In the genomic region with DNA sequence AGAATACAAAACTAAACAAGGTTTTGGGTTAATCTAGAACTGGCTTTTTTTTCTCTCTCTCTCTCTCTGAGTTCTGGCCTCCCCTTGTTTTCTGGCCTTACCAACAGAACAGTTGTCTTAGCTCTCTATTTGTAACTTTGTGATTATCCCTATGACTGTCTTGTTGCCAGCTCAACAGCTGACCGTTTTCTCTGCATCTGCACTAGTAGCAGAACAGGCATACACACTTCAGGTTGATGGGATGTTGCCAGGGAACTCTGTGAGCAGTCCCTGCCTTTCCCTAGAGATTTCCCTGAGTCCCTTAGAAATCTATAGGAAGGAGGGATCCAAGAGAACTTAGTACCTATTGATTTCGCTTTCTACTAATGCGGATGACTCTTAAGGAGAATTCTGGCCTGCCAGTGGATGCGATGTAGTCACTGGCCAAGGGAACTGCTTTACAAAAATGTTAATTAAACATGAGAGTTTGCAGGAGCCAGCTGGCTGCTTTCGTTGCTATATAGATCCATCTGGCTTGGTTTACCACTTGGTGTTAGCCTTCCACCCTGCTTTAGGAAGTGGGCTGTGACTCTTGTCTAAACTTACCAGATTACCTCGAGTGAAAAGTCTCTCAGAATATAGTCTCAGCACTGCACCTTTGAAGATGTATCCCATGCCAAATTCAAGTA, we compare ENCODE assay signal across 15 mouse cellular contexts. TPM values are rescaled to one million over a fixed set of nuclear protein-coding genes. Genes with fewer than 3 reads are reported as not detected.
DNase-seq lines count a peak whose midpoint lies in the region; ATAC-seq lines count a peak whose summit lies in the region.
"Had no signal": no experiment of that assay in that cellular context is flagged by ENCODE, and none has a peak within 500 bp of the region (broad histone marks: within the 10 kb centered on the region; RNA-seq: fewer than 3 reads in every experiment).

No protein-coding gene starts in this region.

- H3K27ac ChIP-seq in embryonic facial prominence, embryonic 14.5 days (replicated peaks; ENCODE audit: low read depth, low read length), result no peak overlapping the region
- no peak overlapping the region for H3K27ac ChIP-seq in embryonic facial prominence, embryonic 10.5 days (replicated peaks)
- H3K27ac ChIP-seq in hindbrain, embryonic 13.5 days, result no peak overlapping the region
- H3K27ac ChIP-seq in hindbrain, embryonic 14.5 days, result no peak overlapping the region
- no peak overlapping the region for H3K27ac ChIP-seq in midbrain, embryonic 15.5 days
- H3K27ac ChIP-seq in midbrain, embryonic 16.5 days (ENCODE audit: low read length), result no peak overlapping the region
- no peak overlapping the region for H3K27ac ChIP-seq in neural tube, embryonic 15.5 days (replicated peaks)
- H3K27ac ChIP-seq in kidney, embryonic 15.5 days, result no peak overlapping the region
- H3K27ac ChIP-seq: embryonic facial prominence, embryonic 12.5 days; limb, embryonic 13.5 days had no signal

- no peak overlapping the region for H3K4me2 ChIP-seq in embryonic facial prominence, embryonic 14.5 days (ENCODE audit: low read depth, low read length)
- peak overlapping the region; percentile 71 for H3K4me2 ChIP-seq in hindbrain, embryonic 13.5 days
- no peak overlapping the region for H3K4me2 ChIP-seq in hindbrain, embryonic 14.5 days (replicated peaks)
- H3K4me2 ChIP-seq in midbrain, embryonic 15.5 days, result peak overlapping the region; percentile 74; the same call in 1 of the 2 replicates
- no peak overlapping the region; the same call in 1 of the 2 replicates for H3K4me2 ChIP-seq in midbrain, embryonic 16.5 days (ENCODE audit: low read length)
- peak overlapping the region; percentile 67 for H3K4me2 ChIP-seq in neural tube, embryonic 15.5 days
- no peak overlapping the region for H3K4me2 ChIP-seq in kidney, embryonic 15.5 days

- H3K36me3 ChIP-seq in embryonic facial prominence, embryonic 14.5 days (ENCODE audit: control insufficient read depth, insufficient read depth, low read length), result peaks cover 15% of the 10 kb centered on the region
- peaks cover 31% of the 10 kb centered on the region for H3K36me3 ChIP-seq in embryonic facial prominence, embryonic 10.5 days (replicated peaks)
- peaks cover 24% of the 10 kb centered on the region for H3K36me3 ChIP-seq in hindbrain, embryonic 13.5 days
- peaks cover 16% of the 10 kb centered on the region; the same call in 1 of the 2 replicates for H3K36me3 ChIP-seq in hindbrain, embryonic 14.5 days (replicated peaks; ENCODE audit: control insufficient read depth, insufficient read depth)
- H3K36me3 ChIP-seq in midbrain, embryonic 15.5 days (replicated peaks), result 0 out of 2 replicates have a peak, but pooled peaks cover 2% of the 10 kb centered on the region
- peaks cover 11% of the 10 kb centered on the region for H3K36me3 ChIP-seq in midbrain, embryonic 16.5 days (ENCODE audit: control insufficient read depth, insufficient read depth, low read length)
- peaks cover 18% of the 10 kb centered on the region for H3K36me3 ChIP-seq in neural tube, embryonic 15.5 days
- peaks cover 14% of the 10 kb centered on the region for H3K36me3 ChIP-seq in kidney, embryonic 15.5 days

- no peak overlapping the region for H3K4me3 ChIP-seq in embryonic facial prominence, embryonic 14.5 days (ENCODE audit: low read depth, low read length)
- no peak overlapping the region for H3K4me3 ChIP-seq in embryonic facial prominence, embryonic 10.5 days
- H3K4me3 ChIP-seq in hindbrain, embryonic 13.5 days, result no peak overlapping the region
- no peak overlapping the region for H3K4me3 ChIP-seq in hindbrain, embryonic 14.5 days (replicated peaks; ENCODE audit: low read length)
- no peak overlapping the region for H3K4me3 ChIP-seq in midbrain, embryonic 15.5 days
- H3K4me3 ChIP-seq in midbrain, embryonic 16.5 days (ENCODE audit: low read depth, low read length), result no peak overlapping the region
- no peak overlapping the region for H3K4me3 ChIP-seq in neural tube, embryonic 15.5 days (replicated peaks)
- no peak overlapping the region for H3K4me3 ChIP-seq in kidney, embryonic 15.5 days (replicated peaks)
- H3K4me3 ChIP-seq: embryonic facial prominence, embryonic 12.5 days; limb, embryonic 13.5 days had no signal

- no peak overlapping the region for H3K9ac ChIP-seq in embryonic facial prominence, embryonic 14.5 days (ENCODE audit: low read depth, low read length)
- no peak overlapping the region for H3K9ac ChIP-seq in hindbrain, embryonic 13.5 days
- H3K9ac ChIP-seq in hindbrain, embryonic 14.5 days, result no peak overlapping the region
- H3K9ac ChIP-seq in midbrain, embryonic 15.5 days, result no peak overlapping the region
- no peak overlapping the region for H3K9ac ChIP-seq in midbrain, embryonic 16.5 days (ENCODE audit: low read depth, low read length)
- no peak overlapping the region for H3K9ac ChIP-seq in neural tube, embryonic 15.5 days (replicated peaks)
- H3K9ac ChIP-seq in kidney, embryonic 15.5 days, result no peak overlapping the region
- H3K9ac ChIP-seq: embryonic facial prominence, embryonic 12.5 days had no signal

- no peaks in the 10 kb centered on the region for H3K9me3 ChIP-seq in embryonic facial prominence, embryonic 14.5 days (ENCODE audit: control insufficient read depth, low read length)
- no peaks in the 10 kb centered on the region for H3K9me3 ChIP-seq in embryonic facial prominence, embryonic 10.5 days
- H3K9me3 ChIP-seq in hindbrain, embryonic 13.5 days, result no peaks in the 10 kb centered on the region
- no peaks in the 10 kb centered on the region for H3K9me3 ChIP-seq in hindbrain, embryonic 14.5 days (ENCODE audit: control insufficient read depth, low read length)
- no peaks in the 10 kb centered on the region for H3K9me3 ChIP-seq in midbrain, embryonic 15.5 days
- no peaks in the 10 kb centered on the region for H3K9me3 ChIP-seq in midbrain, embryonic 16.5 days (replicated peaks; ENCODE audit: control insufficient read depth, low read length, poor library complexity, severe bottlenecking)
- H3K9me3 ChIP-seq in neural tube, embryonic 15.5 days (replicated peaks), result no peaks in the 10 kb centered on the region
- no peaks in the 10 kb centered on the region for H3K9me3 ChIP-seq in kidney, embryonic 15.5 days (replicated peaks)
- H3K9me3 ChIP-seq: embryonic facial prominence, embryonic 12.5 days; limb, embryonic 13.5 days had no signal

- ATAC-seq in embryonic facial prominence, embryonic 14.5 days (ENCODE audit: low read depth), result no peak
- ATAC-seq in hindbrain, embryonic 13.5 days (ENCODE audit: low FRiP score), result no peak
- ATAC-seq in hindbrain, embryonic 14.5 days (ENCODE audit: low FRiP score), result no peak
- ATAC-seq in midbrain, embryonic 15.5 days (replicated peaks), result no peak
- no peak for ATAC-seq in midbrain, embryonic 16.5 days
- ATAC-seq in neural tube, embryonic 15.5 days (ENCODE audit: low FRiP score), result no peak
- ATAC-seq in kidney, embryonic 15.5 days (replicated peaks; ENCODE audit: low FRiP score), result no peak

- H3K4me1 ChIP-seq in embryonic facial prominence, embryonic 14.5 days (ENCODE audit: control insufficient read depth, insufficient read depth, low read length), result peaks cover 28% of the 10 kb centered on the region
- H3K4me1 ChIP-seq in embryonic facial prominence, embryonic 10.5 days, result peaks cover 38% of the 10 kb centered on the region
- peaks cover 58% of the 10 kb centered on the region for H3K4me1 ChIP-seq in hindbrain, embryonic 13.5 days (replicated peaks)
- peaks cover 38% of the 10 kb centered on the region for H3K4me1 ChIP-seq in hindbrain, embryonic 14.5 days (replicated peaks; ENCODE audit: control insufficient read depth, insufficient read depth, low read length)
- H3K4me1 ChIP-seq in midbrain, embryonic 15.5 days, result peaks cover 43% of the 10 kb centered on the region
- H3K4me1 ChIP-seq in midbrain, embryonic 16.5 days (ENCODE audit: control insufficient read depth, insufficient read depth, low read length), result peaks cover 28% of the 10 kb centered on the region
- peaks cover 51% of the 10 kb centered on the region for H3K4me1 ChIP-seq in neural tube, embryonic 15.5 days
- peaks cover 28% of the 10 kb centered on the region for H3K4me1 ChIP-seq in kidney, embryonic 15.5 days

- no peaks in the 10 kb centered on the region for H3K27me3 ChIP-seq in embryonic facial prominence, embryonic 14.5 days (replicated peaks; ENCODE audit: control insufficient read depth, insufficient read depth, low read length)
- no peaks in the 10 kb centered on the region for H3K27me3 ChIP-seq in embryonic facial prominence, embryonic 10.5 days (replicated peaks; ENCODE audit: low read depth, poor library complexity, severe bottlenecking)
- no peaks in the 10 kb centered on the region for H3K27me3 ChIP-seq in hindbrain, embryonic 13.5 days
- H3K27me3 ChIP-seq in hindbrain, embryonic 14.5 days (ENCODE audit: control insufficient read depth, insufficient read depth, low read length), result no peaks in the 10 kb centered on the region
- H3K27me3 ChIP-seq in midbrain, embryonic 15.5 days (replicated peaks), result no peaks in the 10 kb centered on the region
- no peaks in the 10 kb centered on the region for H3K27me3 ChIP-seq in midbrain, embryonic 16.5 days (ENCODE audit: control insufficient read depth, insufficient read depth, low read depth, low read length)
- no peaks in the 10 kb centered on the region for H3K27me3 ChIP-seq in neural tube, embryonic 15.5 days (replicated peaks)
- H3K27me3 ChIP-seq in kidney, embryonic 15.5 days, result no peaks in the 10 kb centered on the region
- H3K27me3 ChIP-seq: embryonic facial prominence, embryonic 12.5 days; limb, embryonic 13.5 days had no signal

- 66% methylated on average over 6 of the region's 6 CpGs for WGBS in embryonic facial prominence, embryonic 14.5 days
- WGBS in embryonic facial prominence, embryonic 10.5 days, result 84% methylated on average over 6 of the region's 6 CpGs
- 81% methylated on average over 6 of the region's 6 CpGs for WGBS in hindbrain, embryonic 13.5 days
- 71% methylated on average over 6 of the region's 6 CpGs for WGBS in hindbrain, embryonic 14.5 days
- 70% methylated on average over 6 of the region's 6 CpGs for WGBS in midbrain, embryonic 15.5 days
- 72% methylated on average over 6 of the region's 6 CpGs for WGBS in midbrain, embryonic 16.5 days
- 74% methylated on average over 6 of the region's 6 CpGs for WGBS in neural tube, embryonic 15.5 days
- 77% methylated on average over 6 of the region's 6 CpGs for WGBS in kidney, embryonic 15.5 days

- DNase-seq in embryonic facial prominence, embryonic 14.5 days (ENCODE audit: low spot score), result peak; percentile 34
- no peak for DNase-seq in embryonic facial prominence, embryonic 10.5 days (ENCODE audit: low spot score)
- DNase-seq in hindbrain, embryonic 14.5 days (ENCODE audit: low spot score), result no peak
- DNase-seq: adrenal gland, postnatal 36 days; cerebellum, adult 8-10 months; kidney, adult 2 months; lung, adult 2 months; thymus, adult 18-20 months had no signal

RNA-seq across cellular contexts. Expression of gene Trim45, which starts 2.2 kb away (rescaled TPM):
- 3.9 and 7.1 TPM in 2 replicates for polyA plus RNA-seq in embryonic facial prominence, embryonic 14.5 days (2014; fragmentation: Nextera tagmentation; extraction: Ambion mirVana)
- polyA plus RNA-seq in embryonic facial prominence, embryonic 10.5 days (2016; fragmentation: Nextera tagmentation; extraction: Ambion mirVana), result 5.7 and 6.3 TPM in 2 replicates
- 7.5 and 8.3 TPM in 2 replicates for polyA plus RNA-seq in hindbrain, embryonic 13.5 days (2015; fragmentation: Nextera tagmentation; extraction: Ambion mirVana)
- 6.2 and 7.0 TPM in 2 replicates for polyA plus RNA-seq in hindbrain, embryonic 14.5 days (2014; fragmentation: Nextera tagmentation; extraction: Ambion mirVana)
- 8.5 and 9.3 TPM in 2 replicates for polyA plus RNA-seq in midbrain, embryonic 15.5 days (2015; fragmentation: Nextera tagmentation; extraction: Ambion mirVana)
- 7.9 and 8.6 TPM in 2 replicates for polyA plus RNA-seq in midbrain, embryonic 16.5 days (2015; fragmentation: Nextera tagmentation; extraction: Ambion mirVana)
- polyA plus RNA-seq in neural tube, embryonic 15.5 days (2015; fragmentation: Nextera tagmentation; extraction: Ambion mirVana), result 6.5 and 6.8 TPM in 2 replicates
- 5.2 and 7.4 TPM in 2 replicates for polyA plus RNA-seq in kidney, embryonic 15.5 days (2015; fragmentation: Nextera tagmentation; extraction: Ambion mirVana)

RNA-seq across cellular contexts. Expression of gene Ttf2, which starts 45.3 kb away (rescaled TPM):
- polyA plus RNA-seq in embryonic facial prominence, embryonic 14.5 days (2014; fragmentation: Nextera tagmentation; extraction: Ambion mirVana), result 12.0 and 14.6 TPM in 2 replicates
- 28.1 and 31.4 TPM in 2 replicates for polyA plus RNA-seq in embryonic facial prominence, embryonic 10.5 days (2016; fragmentation: Nextera tagmentation; extraction: Ambion mirVana)
- polyA plus RNA-seq in hindbrain, embryonic 13.5 days (2015; fragmentation: Nextera tagmentation; extraction: Ambion mirVana), result 6.3 and 6.5 TPM in 2 replicates
- polyA plus RNA-seq in hindbrain, embryonic 14.5 days (2014; fragmentation: Nextera tagmentation; extraction: Ambion mirVana), result 4.8 and 5.5 TPM in 2 replicates
- polyA plus RNA-seq in midbrain, embryonic 15.5 days (2015; fragmentation: Nextera tagmentation; extraction: Ambion mirVana), result 3.9 and 4.3 TPM in 2 replicates
- polyA plus RNA-seq in midbrain, embryonic 16.5 days (2015; fragmentation: Nextera tagmentation; extraction: Ambion mirVana), result 2.7 and 3.1 TPM in 2 replicates
- polyA plus RNA-seq in neural tube, embryonic 15.5 days (2015; fragmentation: Nextera tagmentation; extraction: Ambion mirVana), result 3.0 and 6.7 TPM in 2 replicates
- polyA plus RNA-seq in kidney, embryonic 15.5 days (2015; fragmentation: Nextera tagmentation; extraction: Ambion mirVana), result 19.0 and 19.9 TPM in 2 replicates

Comparison
In these comparisons a context has a peak if more than half of its experiments do, and no peak if none do; other contexts are left out.
1. H3K4me2 ChIP-seq: peak in hindbrain, embryonic 13.5 days (single experiment), midbrain, embryonic 15.5 days (single experiment) and neural tube, embryonic 15.5 days (single experiment); none in embryonic facial prominence, embryonic 14.5 days (single experiment), hindbrain, embryonic 14.5 days (single experiment), midbrain, embryonic 16.5 days (single experiment) and kidney, embryonic 15.5 days (single experiment).